Mouse (Mus musculus): Measurements from ENCODE around the gene Inpp5e.
A peak's percentile ranks its signal among the peaks of the same experiment; 100 is the strongest.
"Not testable (repeated sequence)": the region's sequence is repeated elsewhere in the genome, so short reads cannot be mapped to it uniquely, and the experiment has no call there.

Gene Inpp5e

GRCm38 (mm10) chr2:26418120-26418519 lies 9.1 kb upstream of the Inpp5e start:
- no peak for DNase-seq (ENCODE audit: low spot score in 2 of 2)

- no peak for DNase-seq (ENCODE audit: low spot score in 2 of 2)
Measured at GRCm38 (mm10) chr2:26417066-26417465, 8.1 kb upstream of the Inpp5e start.

DNA sequence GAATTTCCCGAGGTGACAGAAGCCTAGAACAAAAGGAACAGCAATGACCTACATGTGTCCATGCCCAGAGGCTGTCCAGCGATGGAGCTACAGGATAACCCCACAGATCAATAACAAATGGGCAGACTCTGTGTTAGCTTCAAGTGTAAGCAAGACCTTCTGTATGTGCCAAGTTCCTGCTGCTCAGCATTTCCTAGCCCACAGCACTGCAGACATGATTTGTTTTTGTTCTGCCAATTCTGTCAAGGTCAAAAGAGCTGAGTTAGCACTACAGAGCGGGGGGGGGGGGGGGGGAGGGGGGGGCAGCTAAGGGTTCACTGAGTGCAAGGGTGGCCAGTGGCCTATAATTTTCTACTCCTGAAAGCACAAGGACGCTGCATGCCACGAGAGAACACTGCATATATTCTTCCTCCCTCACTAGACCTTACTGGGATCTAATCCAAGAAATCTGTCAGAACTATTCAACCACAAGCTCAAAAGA lies 2.0 kb upstream of the Inpp5e start:
- DNase-seq (ENCODE audit: low spot score in 2 of 2), result no peak

DNA sequence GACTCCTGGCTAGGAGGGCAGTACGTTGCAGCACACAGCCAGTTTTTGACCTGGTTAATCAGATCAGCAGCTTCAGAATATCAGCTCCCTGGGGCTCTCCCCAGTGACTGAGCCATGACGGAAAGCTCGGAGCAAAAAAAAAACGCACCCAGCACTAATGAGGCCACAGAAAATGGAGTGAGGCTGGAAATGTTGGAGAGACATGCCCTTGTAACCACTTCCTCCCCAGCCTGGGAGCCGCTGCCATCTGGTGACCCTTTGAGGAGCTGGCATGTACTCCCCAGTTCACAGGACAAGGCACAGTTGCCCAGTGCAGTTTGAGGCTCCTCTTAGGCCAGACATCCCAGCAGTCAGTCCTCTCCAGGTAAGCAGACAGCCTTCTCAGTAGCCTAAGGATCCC lies 1.1 kb upstream of the Inpp5e start:
- DNase-seq (ENCODE audit: low spot score in 2 of 2), result no peak

- no peak for DNase-seq (ENCODE audit: low spot score in 2 of 2)
Measured at GRCm38 (mm10) chr2:26409362-26409761, 359 bp upstream of the Inpp5e start.

- no peak for DNase-seq (ENCODE audit: low spot score in 2 of 2)
Measured at GRCm38 (mm10) chr2:26403306-26403705, 5.7 kb downstream of the Inpp5e start.

DNA sequence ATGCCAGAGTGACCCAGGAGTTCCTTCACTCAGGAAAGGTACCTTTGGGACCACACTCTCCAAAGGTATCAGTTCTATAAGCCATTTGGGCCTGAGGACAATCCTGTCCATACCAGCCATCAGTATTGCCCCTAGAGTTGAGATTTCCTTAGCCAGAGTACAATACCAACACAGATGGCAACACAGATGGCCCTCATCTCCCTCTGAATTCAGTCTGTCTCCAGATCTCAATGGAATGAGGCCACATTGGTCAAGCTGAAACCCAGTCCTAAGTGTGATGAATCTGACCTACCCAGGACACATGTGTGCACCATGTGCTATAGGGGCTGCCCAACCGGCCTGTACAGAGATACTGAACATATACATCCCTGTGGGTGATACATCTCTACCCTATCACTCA lies 6.7 kb downstream of the Inpp5e start:
- DNase-seq (ENCODE audit: low spot score in 2 of 2), result no peak

GRCm38 (mm10) chr2:26401023-26401422 lies 8.0 kb downstream of the Inpp5e start:
- DNase-seq (ENCODE audit: low spot score in 2 of 2), result no peak

DNA sequence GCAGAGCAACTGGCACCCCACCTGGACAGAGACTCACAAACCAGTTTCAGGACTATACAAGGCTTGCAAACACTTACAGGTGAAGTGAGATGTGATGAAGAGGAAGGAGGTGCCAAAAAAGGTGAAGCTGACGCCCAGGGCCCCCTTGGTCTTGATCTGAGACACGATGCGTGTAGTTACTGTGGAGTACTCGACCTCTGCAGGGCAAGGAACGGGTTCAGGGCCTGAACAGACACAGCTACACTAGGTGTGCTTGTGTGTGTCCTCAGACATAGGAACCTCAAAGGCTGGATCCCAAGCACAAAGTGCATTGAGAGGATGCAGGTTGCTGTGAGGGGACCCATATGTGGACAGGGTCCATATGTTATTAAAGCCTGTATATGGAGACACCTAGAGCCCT lies 8.7 kb downstream of the Inpp5e start:
- DNase-seq (ENCODE audit: low spot score in 2 of 2), result no peak

DNA sequence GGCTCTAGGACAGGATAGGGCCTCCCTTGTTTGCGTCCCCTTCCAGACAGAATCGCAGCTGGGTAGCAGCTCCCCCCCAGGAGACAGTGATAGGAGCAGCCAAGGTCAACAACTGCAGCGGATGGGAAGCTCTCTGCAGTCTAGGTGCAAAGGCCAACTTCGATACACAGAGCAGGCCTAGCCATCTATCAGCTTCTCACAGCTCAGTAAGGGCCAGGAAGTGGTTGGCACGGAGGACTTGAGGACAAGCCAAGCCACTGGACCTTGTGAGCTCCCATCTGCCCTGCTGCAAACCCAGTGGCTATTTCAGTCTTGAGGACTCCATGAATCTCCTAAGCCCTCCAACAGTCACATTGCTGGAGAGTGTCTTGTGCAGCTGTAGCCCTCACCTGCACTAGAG lies 9.4 kb downstream of the Inpp5e start:
- no peak for DNase-seq (ENCODE audit: low spot score in 2 of 2)

GRCm38 (mm10) chr2:26398978-26399377 lies 10.0 kb downstream of the Inpp5e start:
- no peak for DNase-seq (ENCODE audit: low spot score in 2 of 2)

- no peak for DNase-seq (ENCODE audit: low spot score in 2 of 2)
Measured at GRCm38 (mm10) chr2:26391617-26392016, 17.4 kb downstream of the Inpp5e start.

DNA sequence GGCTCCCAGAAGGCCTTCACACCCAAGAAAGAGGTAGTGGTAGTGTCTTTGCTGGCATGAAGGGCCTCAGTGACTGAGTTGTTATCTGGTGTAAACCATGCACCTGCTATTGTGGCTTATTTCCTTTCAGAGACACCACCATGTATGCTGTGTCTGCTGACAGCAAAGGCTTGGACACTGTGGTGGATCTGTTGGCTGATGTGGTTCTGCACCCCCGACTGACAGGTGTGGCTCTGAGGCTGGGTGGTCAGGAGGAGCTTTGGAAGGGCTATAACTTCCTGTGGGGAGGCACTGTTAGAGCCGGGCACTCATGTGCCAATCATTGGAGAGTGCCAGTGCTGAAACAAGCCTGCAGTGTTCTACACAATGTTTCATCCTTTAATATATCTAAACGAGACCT lies 18.0 kb downstream of the Inpp5e start:
- DNase-seq (ENCODE audit: low spot score in 2 of 2), result no peak

- DNase-seq (ENCODE audit: low spot score in 2 of 2), result peak; percentile 76 to 81
Measured at GRCm38 (mm10) chr2:26389154-26389690, 19.8 kb downstream of the Inpp5e start, which contains the start of the genes Entr1 and Pmpca. Gene Entr1 (minus strand): TSS chr2:26389316. Gene Pmpca (plus strand): TSS chr2:26389339.

GRCm38 (mm10) chr2:26388682-26389153 lies 20.3 kb downstream of the Inpp5e start:
- DNase-seq (ENCODE audit: low spot score in 2 of 2), result no peak

GRCm38 (mm10) chr2:26387713-26388112 lies 21.3 kb downstream of the Inpp5e start:
- no peak for DNase-seq (ENCODE audit: low spot score in 2 of 2)

GRCm38 (mm10) chr2:26380871-26381270 lies 28.1 kb downstream of the Inpp5e start:
- DNase-seq (ENCODE audit: low spot score in 2 of 2), result not testable (repeated sequence)

DNA sequence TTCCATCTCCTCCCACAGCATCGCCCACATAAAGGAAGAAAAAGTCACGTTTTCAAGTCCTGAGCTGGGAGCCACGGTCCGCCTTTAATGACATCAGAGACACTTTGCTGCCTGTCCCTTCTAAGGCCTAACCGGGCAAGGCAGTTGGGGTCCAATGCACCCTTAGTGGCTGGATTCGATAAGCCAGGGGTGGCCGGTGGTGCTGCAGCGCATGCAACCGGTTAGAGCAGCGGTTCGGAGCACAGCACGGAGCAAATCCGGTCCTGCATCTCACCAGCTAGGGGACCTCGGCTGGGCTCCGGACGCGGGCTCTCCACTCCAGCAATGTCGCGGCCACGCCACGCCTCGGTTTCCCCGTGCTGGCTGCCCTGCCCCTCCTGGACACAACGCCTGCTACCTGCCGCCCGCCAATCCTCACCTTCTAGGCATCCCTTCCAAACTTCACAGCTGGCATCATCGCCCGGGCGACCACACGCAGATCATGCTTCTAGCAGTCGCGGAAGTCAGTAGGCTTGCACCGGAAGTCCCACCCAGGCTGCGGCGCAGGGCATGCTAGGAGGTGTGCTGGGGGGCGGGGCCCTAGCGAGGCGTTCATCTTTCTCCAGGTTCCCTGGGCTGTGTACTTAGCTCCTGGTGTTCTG lies 28.8 kb downstream of the Inpp5e start, which contains the start of gene Snapc4:
Gene Snapc4 (minus strand): TSS at position 523 of the 641 bp plus-strand sequence.
- peak; percentile 78 to 86 for DNase-seq (ENCODE audit: low spot score in 2 of 2)

- DNase-seq (ENCODE audit: low spot score in 2 of 2), result no peak
Measured at GRCm38 (mm10) chr2:26372396-26372795, 36.6 kb downstream of the Inpp5e start.

- DNase-seq (ENCODE audit: low spot score in 2 of 2), result no peak
Measured at GRCm38 (mm10) chr2:26368572-26368971, 40.4 kb downstream of the Inpp5e start.

DNA sequence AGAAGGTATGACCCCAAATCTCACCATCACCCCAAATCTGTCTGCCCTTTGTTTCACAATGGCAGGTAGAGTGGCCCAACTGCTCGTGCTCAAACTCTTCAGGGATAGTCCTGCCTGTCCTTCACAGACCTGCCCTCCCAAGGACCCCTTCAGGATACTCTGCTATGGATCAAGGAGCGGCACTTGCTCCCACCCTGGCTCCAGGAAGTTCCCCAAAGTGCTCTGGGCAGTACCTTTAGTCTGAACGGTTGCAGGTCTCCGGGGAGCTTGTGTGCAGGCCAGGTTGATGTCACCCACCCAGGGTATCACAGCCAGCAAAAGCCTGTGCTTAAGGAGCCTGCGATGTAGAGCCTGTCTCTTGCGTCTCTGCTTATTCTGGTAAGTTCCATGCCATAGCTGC lies 41.1 kb downstream of the Inpp5e start:
- DNase-seq (ENCODE audit: low spot score in 2 of 2), result no peak

DNA sequence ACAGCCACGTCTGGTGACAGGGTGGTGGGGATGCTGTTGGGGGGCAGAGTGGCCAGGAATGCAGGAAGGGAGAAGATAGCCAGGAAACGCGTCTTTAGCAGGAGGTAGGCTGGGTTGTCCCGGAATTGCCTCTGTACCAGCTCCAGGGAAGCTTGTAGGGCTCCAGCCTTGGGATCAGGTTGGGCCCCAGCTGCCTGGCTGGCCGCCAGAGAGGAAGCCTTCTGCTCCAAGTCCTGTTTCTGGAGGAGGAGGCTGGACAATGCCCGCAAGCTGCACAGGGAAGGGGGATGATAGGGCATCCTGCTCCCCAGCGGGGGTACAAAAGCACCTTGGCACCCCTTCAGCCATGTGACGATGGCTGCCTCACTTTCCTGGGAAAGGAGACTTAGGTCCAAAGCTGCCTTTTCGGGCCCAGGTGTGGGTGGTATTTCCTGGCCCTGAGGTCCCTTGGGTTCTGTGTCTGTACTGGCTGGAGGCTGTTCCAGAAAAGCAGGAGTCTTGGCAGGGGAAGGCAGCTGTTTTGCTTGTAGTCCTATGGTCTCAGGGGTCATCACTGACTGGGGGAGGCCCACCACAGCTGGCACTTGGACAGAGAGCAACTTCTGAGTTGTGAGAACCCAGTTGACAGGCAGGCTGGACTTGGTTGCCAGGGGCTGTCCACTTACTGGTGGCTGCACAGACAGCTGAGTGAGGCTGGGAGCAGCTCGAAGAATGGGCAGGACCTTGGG lies 44.1 kb downstream of the Inpp5e start:
- no peak for DNase-seq (ENCODE audit: low spot score in 2 of 2)

GRCm38 (mm10) chr2:26363481-26363880 lies 45.5 kb downstream of the Inpp5e start:
- DNase-seq (ENCODE audit: low spot score in 2 of 2), result no peak

Measured in right cerebral cortex, postnatal 36 days (tissue).